Mouse (Mus musculus) MEL (cell line): Measurements from ENCODE around the gene Psma5. TPM values are rescaled to one million over a fixed set of nuclear protein-coding genes. Genes with fewer than 3 reads are reported as not detected.

Experiments used
- DNase-seq: peaks from one replicate; pipeline ENCODE4 v3.0.0; 2011; ENCODE audit warnings: low read depth, low spot score
- H3K27ac ChIP-seq: 2 replicates; pipeline ENCODE4 v1.5.1; 2012; ENCODE audit warnings: low read depth, mild to moderate bottlenecking, control low read depth, low read length, moderate library complexity; ENCODE audit not compliant: control insufficient read depth
- H3K27me3 ChIP-seq, 2 experiments: fragments of 150-350 bp in 1 of 2; sonication (generic) in 1 of 2; 2 replicates each; pipeline ENCODE4 v1.6.1; 2012; ENCODE audit warnings: low read length in 2 of 2, mild to moderate bottlenecking in 2 of 2, improper control_type of control experiment in 1 of 2, moderate library complexity in 1 of 2; ENCODE audit not compliant: insufficient read depth in 2 of 2, control insufficient read depth in 1 of 2
- H3K36me3 ChIP-seq, 2 experiments: 2 replicates each; pipeline ENCODE4 v1.6.1; 2012 to 2014; ENCODE audit warnings: low read length in 2 of 2, improper control_type of control experiment in 1 of 2, inconsistent platforms in 1 of 2, mild to moderate bottlenecking in 1 of 2; ENCODE audit not compliant: insufficient read depth in 2 of 2, control insufficient read depth in 1 of 2
- H3K4me1 ChIP-seq, 2 experiments: fragments of 150-350 bp in 1 of 2; sonication (generic) in 1 of 2; 2 replicates each; pipeline ENCODE4 v1.6.1; 2012; ENCODE audit warnings: low read length in 2 of 2, improper control_type of control experiment in 1 of 2, mild to moderate bottlenecking in 1 of 2; ENCODE audit not compliant: insufficient read depth in 2 of 2, control insufficient read depth in 1 of 2
- H3K4me3 ChIP-seq, 2 experiments: fragments of 150-350 bp in 1 of 2; sonication (generic) in 1 of 2; 2 replicates each; pipeline ENCODE4 v1.5.1; 2012; ENCODE audit warnings: low read depth in 2 of 2, low read length in 2 of 2, mild to moderate bottlenecking in 2 of 2, moderate library complexity in 2 of 2, control low read depth in 1 of 2, improper control_type of control experiment in 1 of 2; ENCODE audit not compliant: control insufficient read depth in 1 of 2, insufficient read depth in 1 of 2
- H3K79me2 ChIP-seq: 2 replicates; pipeline ENCODE4 v1.6.1; 2012; ENCODE audit warnings: mild to moderate bottlenecking, low read length, moderate library complexity; ENCODE audit not compliant: control insufficient read depth, poor library complexity, insufficient read depth
- H3K9ac ChIP-seq: 2 replicates; pipeline ENCODE4 v1.6.1; 2012; ENCODE audit warnings: low read depth, mild to moderate bottlenecking, control low read depth, low read length, moderate library complexity; ENCODE audit not compliant: control insufficient read depth, poor library complexity, severe bottlenecking
- H3K9me3 ChIP-seq: fragments of 150-350 bp; sonication (generic); replicated peaks from 2 replicates; pipeline ENCODE4 v1.6.1; 2012; ENCODE audit warnings: mild to moderate bottlenecking, low read length, improper control_type of control experiment, moderate library complexity; ENCODE audit not compliant: insufficient read depth
- BHLHE40 ChIP-seq: IDR thresholded peaks from 2 replicates; pipeline ENCODE4 v1.6.1; 2012; ENCODE audit warnings: low read depth, mild to moderate bottlenecking, inconsistent platforms, low read length, improper control_type of control experiment, borderline replicate concordance
- CHD2 ChIP-seq: IDR thresholded peaks from 2 replicates; pipeline ENCODE4 v1.6.1; 2011; ENCODE audit warnings: low read length, improper control_type of control experiment
- E2F4 ChIP-seq: IDR thresholded peaks from 2 replicates; pipeline ENCODE4 v1.6.1; 2011; ENCODE audit warnings: low read depth, low read length, improper control_type of control experiment, borderline replicate concordance
- ELF1 ChIP-seq: IDR thresholded peaks from 2 replicates; pipeline ENCODE4 v1.6.1; 2014; ENCODE audit warnings: low read depth, mild to moderate bottlenecking, inconsistent platforms, low read length, improper control_type of control experiment, moderate library complexity
- ETS1 ChIP-seq: IDR thresholded peaks from 2 replicates; pipeline ENCODE4 v1.6.1; 2012; ENCODE audit warnings: low read depth, mild to moderate bottlenecking, inconsistent platforms, low read length, improper control_type of control experiment, moderate library complexity
- GATA1 ChIP-seq: IDR thresholded peaks from 2 replicates; pipeline ENCODE4 v1.6.1; 2011; ENCODE audit warnings: low read depth, low read length, improper control_type of control experiment
- HCFC1 ChIP-seq: IDR thresholded peaks from 2 replicates; pipeline ENCODE4 v1.6.1; 2012; ENCODE audit warnings: low read depth, mild to moderate bottlenecking, inconsistent platforms, low read length, improper control_type of control experiment, moderate library complexity
- JUND ChIP-seq: IDR thresholded peaks from 2 replicates; pipeline ENCODE4 v1.6.1; 2011; ENCODE audit warnings: low read depth, mild to moderate bottlenecking, improper control_type of control experiment, low read length
- MAZ ChIP-seq: IDR thresholded peaks from 2 replicates; pipeline ENCODE4 v1.6.1; 2012; ENCODE audit warnings: low read depth, mild to moderate bottlenecking, inconsistent platforms, low read length, improper control_type of control experiment
- MXI1 ChIP-seq: IDR thresholded peaks from 2 replicates; pipeline ENCODE4 v1.6.1; 2011; ENCODE audit warnings: mild to moderate bottlenecking, low read depth, low read length, improper control_type of control experiment
- MYB ChIP-seq: IDR thresholded peaks from 2 replicates; pipeline ENCODE4 v1.6.1; 2011; ENCODE audit warnings: mild to moderate bottlenecking, low read depth, low read length, improper control_type of control experiment
- NRF1 ChIP-seq: IDR thresholded peaks from 2 replicates; pipeline ENCODE4 v1.6.1; 2014; ENCODE audit warnings: low read depth, mild to moderate bottlenecking, inconsistent platforms, low read length, improper control_type of control experiment, moderate library complexity; ENCODE audit not compliant: poor library complexity, insufficient read depth, severe bottlenecking
- POLR2A ChIP-seq, 2 experiments: IDR thresholded peaks; 2 replicates each; pipeline ENCODE4 v1.6.1; 2011 to 2012; ENCODE audit warnings: low read length in 2 of 2, mild to moderate bottlenecking in 2 of 2, control low read depth in 1 of 2, improper control_type of control experiment in 1 of 2, low read depth in 1 of 2, moderate library complexity in 1 of 2; ENCODE audit not compliant: control insufficient read depth in 1 of 2, insufficient read depth in 1 of 2, poor library complexity in 1 of 2
- POLR2AphosphoS2 ChIP-seq: IDR thresholded peaks from 2 replicates; pipeline ENCODE4 v1.6.1; 2011; ENCODE audit warnings: low read length, improper control_type of control experiment
- POLR2AphosphoS5 ChIP-seq: IDR thresholded peaks from 2 replicates; pipeline ENCODE4 v1.6.1; 2012; ENCODE audit warnings: low read depth, borderline replicate concordance, mild to moderate bottlenecking, inconsistent platforms, low read length, moderate library complexity, mixed read lengths
- RAD21 ChIP-seq: IDR thresholded peaks from 2 replicates; pipeline ENCODE4 v1.6.1; 2011; ENCODE audit warnings: mild to moderate bottlenecking, low read depth, low read length, improper control_type of control experiment
- SIN3A ChIP-seq: IDR thresholded peaks from 2 replicates; pipeline ENCODE4 v1.6.1; 2012; ENCODE audit warnings: low read length, improper control_type of control experiment, inconsistent platforms
- TCF12 ChIP-seq: IDR thresholded peaks from 2 replicates; pipeline ENCODE4 v1.6.1; 2014; ENCODE audit warnings: low read depth, mild to moderate bottlenecking, inconsistent platforms, low read length, improper control_type of control experiment, moderate library complexity
- USF1 ChIP-seq: IDR thresholded peaks from 2 replicates; pipeline ENCODE4 v1.6.1; 2014; ENCODE audit warnings: low read depth, mild to moderate bottlenecking, inconsistent platforms, low read length, improper control_type of control experiment, moderate library complexity
- ZC3H11A ChIP-seq: IDR thresholded peaks from 2 replicates; pipeline ENCODE4 v1.6.1; 2012; ENCODE audit warnings: low read depth, mild to moderate bottlenecking, inconsistent platforms, low read length, improper control_type of control experiment
- ZMIZ1 ChIP-seq: IDR thresholded peaks from 2 replicates; pipeline ENCODE4 v1.6.1; 2012; ENCODE audit warnings: low read depth, mild to moderate bottlenecking, inconsistent platforms, low read length, improper control_type of control experiment, moderate library complexity
- ZNF384 ChIP-seq: IDR thresholded peaks from 2 replicates; pipeline ENCODE4 v1.6.1; 2012; ENCODE audit warnings: low read depth, mild to moderate bottlenecking, inconsistent platforms, low read length, improper control_type of control experiment
- polyA plus RNA-seq, 2 experiments: library from polyadenylated mRNA; stranded (reverse) in 1 of 2; unstranded in 1 of 2; fragments of >175 nt in 1 of 2; fragments of >200 nt in 1 of 2; gene quantifications; 2 replicates each; pipeline versions ENCODE4 v1.2.1 to v1.2.4; 2012; ENCODE audit warnings: low replicate concordance in 2 of 2, low read depth in 1 of 2; ENCODE audit not compliant: insufficient read length in 2 of 2, insufficient read depth in 1 of 2, missing spikeins in 1 of 2
- total RNA-seq: library from RNA; depleted of rRNA; stranded (reverse); fragments of 300-350 nt; gene quantifications from 2 replicates; pipeline ENCODE4 v1.2.3, GENCODE M21; 2012

Psma5 gene
- total and polyA plus RNA-seq, 3 experiments = 353 to 429 TPM; not detected in 1

- Histone ChIP-seq H3K9ac (no peak overlapping the region), H3K27ac (no peak overlapping the region)
- no peak for TF ChIP-seq NRF1
- no peak for TF ChIP-seq POLR2AphosphoS5
- no peak for TF ChIP-seq POLR2AphosphoS2
- no peak for TF ChIP-seq ZMIZ1
- no peak for TF ChIP-seq GATA1
- no peak for TF ChIP-seq HCFC1
- no peak for TF ChIP-seq MYB
- no peak for TF ChIP-seq TCF12
- no peak for TF ChIP-seq POLR2A (IDR thresholded peaks at IDR 0.05; ENCODE audit: control insufficient read depth in 1 of 2, insufficient read depth in 1 of 2, low read depth in 1 of 2, low read length in 2 of 2, poor library complexity in 1 of 2)
- TF ChIP-seq E2F4 = no peak
- TF ChIP-seq, all 39 proteins: peak for 0
- Histone ChIP-seq H3K27me3 (peaks cover 7 to 10% of the 10 kb centered on the region in 2 experiments), H3K79me2 (no peaks in the 10 kb centered on the region), H3K36me3 (no peaks in the 10 kb centered on the region), H3K4me3 (no peak overlapping the region), H3K9me3 (no peaks in the 10 kb centered on the region), H3K4me1 (no peaks in the 10 kb centered on the region)
- DNase-seq = no peak
Measured at GRCm38 (mm10) chr3:108220661-108221060, 36.1 kb upstream of the Psma5 start.

- Histone ChIP-seq H3K4me1 (no peaks in the 10 kb centered on the region), H3K9ac (no peak overlapping the region), H3K9me3 (no peaks in the 10 kb centered on the region), H3K36me3 (no peaks in the 10 kb centered on the region), H3K27me3 (peaks cover 9 to 16% of the 10 kb centered on the region in 2 experiments), H3K79me2 (no peaks in the 10 kb centered on the region), H3K27ac (no peak overlapping the region), H3K4me3 (no peak overlapping the region)
- no peak for DNase-seq
- TF ChIP-seq ZC3H11A = no peak
- TF ChIP-seq JUND = no peak
- no peak for TF ChIP-seq POLR2A (IDR thresholded peaks at IDR 0.05; ENCODE audit: control insufficient read depth in 1 of 2, insufficient read depth in 1 of 2, low read depth in 1 of 2, low read length in 2 of 2, poor library complexity in 1 of 2)
- no peak for TF ChIP-seq MXI1
- TF ChIP-seq ETS1 = no peak
- no peak for TF ChIP-seq USF1
- TF ChIP-seq CHD2 = no peak
- TF ChIP-seq MAZ = no peak
- TF ChIP-seq SIN3A = no peak
- no peak for TF ChIP-seq ZNF384
- no peak for TF ChIP-seq ELF1
- TF ChIP-seq RAD21 = no peak
- no peak for TF ChIP-seq BHLHE40
- TF ChIP-seq NRF1 = no peak
Measured at GRCm38 (mm10) chr3:108225711-108226557, 30.8 kb upstream of the Psma5 start.
